Mouse (Mus musculus): ENCODE data around the gene 4930555G01Rik. TPM values are rescaled to one million over a fixed set of nuclear protein-coding genes. Genes with fewer than 3 reads are reported as not detected.
"Not testable (repeated sequence)": the region's sequence is repeated elsewhere in the genome, so short reads cannot be mapped to it uniquely, and the experiment has no call there.

Gene 4930555G01Rik
- polyA plus RNA-seq (2015; fragmentation: Nextera tagmentation; extraction: Ambion mirVana): not detected in 2 replicates

DNA sequence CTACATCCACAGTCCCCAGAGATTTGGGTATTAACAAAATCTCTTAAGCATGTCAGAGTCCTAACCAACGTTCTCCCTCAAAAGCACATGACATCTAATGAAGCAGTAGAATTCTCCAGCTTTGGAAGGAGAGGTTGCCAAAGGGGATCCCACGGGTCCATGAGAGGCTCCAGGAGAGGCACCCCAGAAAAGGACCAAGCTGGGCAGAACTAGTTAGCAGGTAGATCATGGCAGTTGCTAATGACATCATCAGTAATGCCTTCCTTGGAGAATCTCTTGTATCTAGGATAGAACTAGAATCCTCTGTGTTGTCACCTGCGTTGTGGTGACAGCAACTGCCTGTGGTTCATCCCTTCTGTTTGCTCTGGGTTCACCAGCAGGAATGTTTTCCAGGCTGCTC, at the start of gene 4930555G01Rik:
TSS of gene 4930555G01Rik (plus strand) at position 301 of the 400 bp plus-strand sequence.
- H3K4me2 ChIP-seq; H3K27me3 ChIP-seq; H3K27ac ChIP-seq (replicated peaks); ATAC-seq (ENCODE audit: insufficient read depth); H3K4me1 ChIP-seq (replicated peaks); H3K4me3 ChIP-seq (replicated peaks); H3K9me3 ChIP-seq (replicated peaks); H3K36me3 ChIP-seq (replicated peaks); H3K9ac ChIP-seq: not testable (repeated sequence)
- WGBS (ENCODE audit: insufficient replicate concordance): no CpG with 5 or more reads among the region's 3 CpGs

DNA sequence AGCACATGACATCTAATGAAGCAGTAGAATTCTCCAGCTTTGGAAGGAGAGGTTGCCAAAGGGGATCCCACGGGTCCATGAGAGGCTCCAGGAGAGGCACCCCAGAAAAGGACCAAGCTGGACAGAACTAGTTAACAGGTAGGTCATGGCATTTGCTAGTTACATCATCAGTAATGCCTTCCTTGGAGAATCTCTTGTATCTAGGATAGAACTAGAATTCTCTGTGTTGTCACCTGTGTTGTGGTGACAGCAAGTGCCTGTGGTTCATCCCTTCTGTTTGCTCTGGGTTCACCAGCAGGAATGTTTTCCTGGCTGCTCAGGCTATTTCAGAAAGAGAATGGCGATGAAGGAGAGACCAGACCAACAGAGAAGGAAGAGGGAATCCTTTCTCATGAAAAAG, 34.8 kb upstream of the 4930555G01Rik start, which contains the start of gene Gm3298:
TSS of gene Gm3298 (plus strand) at position 301 of the 400 bp plus-strand sequence.
- not testable (repeated sequence) for ATAC-seq (ENCODE audit: insufficient read depth); H3K9me3 ChIP-seq (replicated peaks); H3K36me3 ChIP-seq (replicated peaks); H3K4me3 ChIP-seq (replicated peaks); H3K4me2 ChIP-seq; H3K27me3 ChIP-seq; H3K27ac ChIP-seq (replicated peaks); H3K9ac ChIP-seq; H3K4me1 ChIP-seq (replicated peaks)
- 43% methylated on average over 1 of the region's 2 CpGs for WGBS (ENCODE audit: insufficient replicate concordance)

- H3K9me3 ChIP-seq (replicated peaks); H3K4me3 ChIP-seq (replicated peaks): not testable (repeated sequence)
- peak within 1 kb of the TSS; percentile 23; the same call in 1 of the 2 replicates for H3K4me2 ChIP-seq
These were observed 20.4 kb downstream of the 4930555G01Rik start, which contains the start of gene Gm8281 for GRCm38 (mm10) chr14:5070611-5071490. Gene Gm8281, plus strand, starts transcription at chr14:5071040.

More at GRCm38 (mm10) chr14:5070611-5071490, 20.4 kb downstream of the 4930555G01Rik start, which contains the start of gene Gm8281:
- not testable (repeated sequence) for H3K36me3 ChIP-seq (replicated peaks); H3K9ac ChIP-seq; H3K27ac ChIP-seq (replicated peaks); H3K27me3 ChIP-seq; H3K4me1 ChIP-seq (replicated peaks); ATAC-seq (ENCODE audit: insufficient read depth)
- 4% methylated on average over 40 of the region's 63 CpGs for WGBS (ENCODE audit: insufficient replicate concordance)

Other genes with a start within 250 kb of the 4930555G01Rik start
- gene Gm3269, start 212.5 kb upstream of the 4930555G01Rik start, polyA plus RNA-seq (2015; fragmentation: Nextera tagmentation; extraction: Ambion mirVana): not detected in 2 replicates
- not detected in 2 replicates for gene Gm3264, start 195.1 kb upstream of the 4930555G01Rik start, polyA plus RNA-seq (2015; fragmentation: Nextera tagmentation; extraction: Ambion mirVana)
- gene Gm3278, start 158.2 kb upstream of the 4930555G01Rik start, polyA plus RNA-seq (2015; fragmentation: Nextera tagmentation; extraction: Ambion mirVana): not detected in 2 replicates
- not detected in 2 replicates for gene Gm8297, start 66.7 kb upstream of the 4930555G01Rik start, polyA plus RNA-seq (2015; fragmentation: Nextera tagmentation; extraction: Ambion mirVana)
- gene Gm3298, start 34.7 kb upstream of the 4930555G01Rik start, polyA plus RNA-seq (2015; fragmentation: Nextera tagmentation; extraction: Ambion mirVana): not detected in 2 replicates
- not detected in 2 replicates for gene Gm8281, start 20.4 kb downstream of the 4930555G01Rik start, polyA plus RNA-seq (2015; fragmentation: Nextera tagmentation; extraction: Ambion mirVana)
- gene Gm8279, start 80.9 kb downstream of the 4930555G01Rik start, polyA plus RNA-seq (2015; fragmentation: Nextera tagmentation; extraction: Ambion mirVana): not detected in 2 replicates
- not detected in 2 replicates for gene Gm3317, start 113.9 kb downstream of the 4930555G01Rik start, polyA plus RNA-seq (2015; fragmentation: Nextera tagmentation; extraction: Ambion mirVana)
- gene Gm8271, start 135.2 kb downstream of the 4930555G01Rik start, polyA plus RNA-seq (2015; fragmentation: Nextera tagmentation; extraction: Ambion mirVana): not detected in 2 replicates
- not detected in 2 replicates for gene Gm3526, start 210.0 kb downstream of the 4930555G01Rik start, polyA plus RNA-seq (2015; fragmentation: Nextera tagmentation; extraction: Ambion mirVana)

Data from liver, embryonic 15.5 days (tissue).